Mouse (Mus musculus) limb, embryonic 10.5 days (tissue): Measurements from ENCODE around the gene Gm49336. TPM values are rescaled to one million over a fixed set of nuclear protein-coding genes. Genes with fewer than 3 reads are reported as not detected.

Source experiments
- DNase-seq: peaks from one replicate; pipeline ENCODE4 v3.0.0-alpha.2; 2017; ENCODE audit warnings: low spot score
- H3K27ac ChIP-seq: fragments of 300-500 bp; sonication (generic); 2 replicates; pipeline ENCODE4 v1.5.1; 2016; ENCODE audit warnings: mild to moderate bottlenecking
- H3K27me3 ChIP-seq: fragments of 300-500 bp; sonication (generic); 2 replicates; pipeline ENCODE4 v1.6.1; 2016; ENCODE audit warnings: low read depth, mild to moderate bottlenecking; ENCODE audit not compliant: poor library complexity, severe bottlenecking
- H3K36me3 ChIP-seq: fragments of 300-500 bp; sonication (generic); 2 replicates; pipeline ENCODE4 v1.6.1; 2016; ENCODE audit warnings: mild to moderate bottlenecking, moderate library complexity
- H3K4me1 ChIP-seq: fragments of 300-500 bp; sonication (generic); 2 replicates; pipeline ENCODE4 v1.6.1; 2016
- H3K4me3 ChIP-seq: fragments of 300-500 bp; sonication (generic); 2 replicates; pipeline ENCODE4 v1.5.1; 2016; ENCODE audit warnings: mild to moderate bottlenecking, moderate library complexity
- H3K9me3 ChIP-seq: fragments of 300-500 bp; sonication (generic); replicated peaks from 2 replicates; pipeline ENCODE4 v1.6.1; 2016; ENCODE audit warnings: mild to moderate bottlenecking
- WGBS: fragments of 180-500 bp; shearing (Covaris S2); methylation state at CpG from one replicate; pipeline ENCODE4 v1.1.7; 2016; 5-methylcytosine and 5-hydroxymethylcytosine counted together
- polyA plus RNA-seq: library from polyadenylated mRNA; unstranded; fragments of >200 nt; fragmentation: Nextera tagmentation; extraction: Ambion mirVana; gene quantifications from 2 replicates; pipeline ENCODE4 v1.2.1, GENCODE M21; 2016

The Gm49336 gene
- polyA plus RNA-seq = 53.6 and 60.0 TPM in 2 replicates

DNA sequence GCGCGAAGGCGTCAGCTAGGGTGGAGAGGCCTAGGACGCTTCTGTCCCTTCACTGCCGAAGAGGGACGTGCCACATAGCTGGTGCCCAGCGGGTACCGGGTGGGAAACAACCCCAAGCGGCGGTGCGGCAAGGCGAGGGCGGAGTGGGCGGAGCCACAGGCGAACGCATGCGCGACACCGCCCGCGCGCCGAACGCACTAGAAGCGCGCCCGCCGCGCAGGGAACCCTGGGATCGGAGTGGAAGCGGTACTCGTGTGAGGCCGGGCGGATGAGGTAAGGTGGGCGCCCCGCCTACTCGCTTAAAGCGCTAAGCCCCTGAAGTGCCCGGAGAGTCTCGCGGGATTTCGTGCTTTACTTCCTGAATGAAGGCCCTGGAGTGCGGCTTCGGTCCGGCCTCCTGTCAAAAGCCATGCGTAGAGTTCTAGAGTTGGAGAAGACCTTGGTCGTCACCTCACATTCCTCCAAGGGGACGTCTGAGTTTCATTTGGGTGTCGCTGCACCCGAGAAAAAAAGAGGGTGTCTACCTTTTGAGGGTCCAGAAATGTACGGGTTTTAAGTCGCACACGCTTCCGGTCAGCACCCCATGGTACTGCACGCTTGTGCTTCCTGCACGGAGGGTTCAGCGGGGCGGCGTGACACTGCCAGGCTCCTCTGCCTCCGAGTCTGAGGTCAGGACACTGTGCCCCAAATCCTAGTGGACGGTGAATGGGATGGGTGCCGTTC, at the start of gene Gm49336, which contains the start of gene Nupl1:
Gm49336 (minus strand) TSS at position 227 of the 723 bp plus-strand sequence.
Nupl1 (minus strand) TSS at position 151 of the 723 bp plus-strand sequence.
- Histone ChIP-seq H3K27ac (peak within 1 kb of the TSS; percentile 95), H3K4me1 (peaks cover 20% of the 10 kb centered on the region), H3K36me3 (peaks cover 6% of the 10 kb centered on the region), H3K9me3 (no peaks in the 10 kb centered on the region), H3K4me3 (peak within 1 kb of the TSS; percentile 96), H3K27me3 (no peaks in the 10 kb centered on the region)
- WGBS = under 1% methylated on average over 62 of the region's 62 CpGs
- DNase-seq = peak; percentile 96

DNA sequence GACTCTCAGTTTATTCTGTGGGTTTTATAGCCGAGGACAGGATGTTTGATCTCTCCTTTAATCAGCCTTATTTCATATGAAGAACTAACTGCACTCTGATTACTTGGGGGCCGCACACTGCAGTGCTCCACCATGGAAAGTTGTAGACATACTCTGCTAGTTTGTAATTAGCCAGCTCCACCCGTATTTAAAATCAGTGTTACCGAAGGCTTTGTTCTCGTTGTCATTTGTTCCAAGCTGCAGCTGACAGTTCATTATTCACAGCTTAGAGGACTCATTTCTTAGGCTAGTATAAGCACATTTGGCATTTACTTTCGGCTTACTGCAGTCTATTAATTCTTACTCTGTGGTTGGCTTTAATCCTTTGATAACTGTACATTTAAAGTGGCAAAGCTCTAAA, 49.7 kb upstream of the Gm49336 start:
- no peaks in the 10 kb centered on the region for H3K27me3 ChIP-seq
- H3K4me1 ChIP-seq = no peaks in the 10 kb centered on the region
- no peaks in the 10 kb centered on the region for H3K9me3 ChIP-seq
- no peak for DNase-seq
- peaks cover 17% of the 10 kb centered on the region for H3K36me3 ChIP-seq
- 86% methylated on average over 6 of the region's 6 CpGs for WGBS
- no peak overlapping the region for H3K27ac ChIP-seq
- no peak overlapping the region for H3K4me3 ChIP-seq

DNA sequence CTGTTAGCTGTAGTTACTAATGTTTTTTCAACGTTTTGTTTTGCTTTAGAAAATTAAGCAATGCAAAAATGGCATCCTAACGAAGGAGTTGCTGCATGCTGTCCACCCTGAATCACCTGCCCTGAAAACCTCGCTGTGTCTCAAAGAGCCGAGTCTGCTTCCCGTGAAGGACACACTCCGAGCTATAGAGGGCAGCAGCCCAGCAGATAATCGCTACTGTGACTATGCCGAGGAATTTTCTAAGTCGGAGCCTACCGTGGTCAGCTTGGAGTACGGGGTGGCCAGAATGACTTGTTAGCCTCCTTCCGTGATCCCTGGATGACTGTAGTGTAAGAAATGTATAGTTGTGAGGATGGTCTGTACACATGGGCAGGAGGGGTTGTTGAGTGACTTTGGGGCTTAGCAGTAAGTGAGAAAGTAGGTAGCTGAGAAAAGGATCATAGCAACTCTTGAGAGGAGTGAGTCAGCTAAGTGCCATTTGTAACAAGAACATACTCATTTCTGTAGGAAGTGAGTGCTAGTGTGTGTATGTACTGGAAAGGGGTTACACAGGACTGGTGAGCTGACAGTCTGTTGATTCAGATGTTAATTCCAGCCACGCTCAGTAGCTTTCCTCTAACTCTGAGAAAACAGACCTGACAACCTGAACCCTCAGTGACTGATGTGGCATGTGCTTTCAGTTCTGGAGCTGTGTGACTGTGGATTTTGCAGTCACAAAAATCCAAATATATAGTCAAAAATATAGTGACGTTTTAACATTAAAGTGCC, 49.1 kb upstream of the Gm49336 start:
- H3K27ac ChIP-seq = no peak overlapping the region
- 83% methylated on average over 14 of the region's 14 CpGs for WGBS
- H3K27me3 ChIP-seq = no peaks in the 10 kb centered on the region
- H3K9me3 ChIP-seq = no peaks in the 10 kb centered on the region
- H3K4me1 ChIP-seq = no peaks in the 10 kb centered on the region
- peaks cover 17% of the 10 kb centered on the region for H3K36me3 ChIP-seq
- DNase-seq = no peak
- no peak overlapping the region for H3K4me3 ChIP-seq

GRCm38 (mm10) chr14:60295531-60295930, 44.2 kb upstream of the Gm49336 start:
- H3K36me3 ChIP-seq = peaks cover 15% of the 10 kb centered on the region; the same call in 1 of the 2 replicates
- WGBS = 89% methylated on average over 1 of the region's 1 CpGs

DNA sequence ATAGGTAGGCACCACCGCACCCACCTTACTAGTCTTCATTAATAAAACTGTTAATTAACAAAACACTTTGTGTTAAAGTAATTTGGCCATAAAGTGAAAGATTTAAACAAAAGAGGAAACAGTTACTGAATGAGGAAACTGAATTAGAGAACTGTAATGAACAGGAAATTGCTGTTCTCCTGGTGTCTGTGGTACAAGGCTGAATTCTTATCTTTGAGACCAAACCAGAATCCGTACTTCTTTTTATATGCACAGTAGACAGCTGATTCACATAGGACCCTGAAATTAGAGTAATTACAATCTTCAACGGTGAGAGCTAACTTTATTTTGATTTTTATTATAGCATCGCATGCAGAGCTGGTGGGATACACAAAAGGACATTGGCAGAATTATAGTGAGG, 39.1 kb upstream of the Gm49336 start:
- no peak for DNase-seq
- WGBS = 94% methylated on average over 4 of the region's 4 CpGs

More at GRCm38 (mm10) chr14:60295531-60295930, 44.2 kb upstream of the Gm49336 start:
- H3K27me3 ChIP-seq = no peaks in the 10 kb centered on the region
- H3K9me3 ChIP-seq = no peaks in the 10 kb centered on the region
- no peak for DNase-seq
- H3K4me1 ChIP-seq = no peaks in the 10 kb centered on the region
- no peak overlapping the region for H3K4me3 ChIP-seq
- no peak overlapping the region for H3K27ac ChIP-seq

DNA sequence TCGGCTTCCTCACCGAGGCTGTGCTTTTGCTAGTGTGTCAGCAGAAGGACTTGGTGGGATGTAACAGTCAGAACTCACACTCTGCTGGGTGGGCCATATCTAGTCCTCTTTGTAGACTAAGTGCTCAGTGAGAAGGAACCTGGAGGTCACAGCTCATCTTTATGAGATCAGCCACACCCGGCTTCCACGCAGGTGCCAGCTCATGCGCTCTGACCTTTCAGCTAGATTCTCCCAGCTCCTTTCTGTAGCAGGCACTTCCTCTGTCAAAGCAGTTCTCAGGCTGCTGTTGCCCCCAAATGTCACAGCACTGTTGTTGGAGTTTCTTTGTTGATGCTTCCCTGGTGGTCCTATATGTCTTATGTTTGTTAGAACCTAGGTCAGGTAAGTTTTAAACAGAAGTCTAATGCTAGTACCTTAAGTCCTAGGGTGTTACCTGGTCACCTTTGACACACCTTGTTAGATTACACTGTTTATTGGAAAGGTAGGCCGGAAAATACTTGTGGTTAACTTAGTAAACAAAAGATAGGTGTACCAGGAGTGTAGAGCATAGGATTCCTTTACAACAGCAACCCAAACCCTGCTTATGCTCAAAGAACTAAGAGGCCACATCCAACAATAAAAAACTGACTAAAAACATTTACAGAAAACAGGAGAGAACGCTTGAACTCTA, 35.0 kb upstream of the Gm49336 start:
- no peak for DNase-seq
- Histone ChIP-seq H3K9me3 (no peaks in the 10 kb centered on the region), H3K36me3 (peaks cover 15% of the 10 kb centered on the region; the same call in 1 of the 2 replicates), H3K4me1 (no peaks in the 10 kb centered on the region), H3K4me3 (no peak overlapping the region), H3K27ac (no peak overlapping the region), H3K27me3 (no peaks in the 10 kb centered on the region)
- 90% methylated on average over 7 of the region's 7 CpGs for WGBS

More for the DNA sequence above, 39.1 kb upstream of the Gm49336 start:
- no peak overlapping the region for H3K4me3 ChIP-seq
- no peaks in the 10 kb centered on the region for H3K9me3 ChIP-seq
- H3K27me3 ChIP-seq = no peaks in the 10 kb centered on the region
- H3K36me3 ChIP-seq = peaks cover 14% of the 10 kb centered on the region; the same call in 1 of the 2 replicates
- no peak overlapping the region for H3K27ac ChIP-seq
- H3K4me1 ChIP-seq = no peaks in the 10 kb centered on the region

DNA sequence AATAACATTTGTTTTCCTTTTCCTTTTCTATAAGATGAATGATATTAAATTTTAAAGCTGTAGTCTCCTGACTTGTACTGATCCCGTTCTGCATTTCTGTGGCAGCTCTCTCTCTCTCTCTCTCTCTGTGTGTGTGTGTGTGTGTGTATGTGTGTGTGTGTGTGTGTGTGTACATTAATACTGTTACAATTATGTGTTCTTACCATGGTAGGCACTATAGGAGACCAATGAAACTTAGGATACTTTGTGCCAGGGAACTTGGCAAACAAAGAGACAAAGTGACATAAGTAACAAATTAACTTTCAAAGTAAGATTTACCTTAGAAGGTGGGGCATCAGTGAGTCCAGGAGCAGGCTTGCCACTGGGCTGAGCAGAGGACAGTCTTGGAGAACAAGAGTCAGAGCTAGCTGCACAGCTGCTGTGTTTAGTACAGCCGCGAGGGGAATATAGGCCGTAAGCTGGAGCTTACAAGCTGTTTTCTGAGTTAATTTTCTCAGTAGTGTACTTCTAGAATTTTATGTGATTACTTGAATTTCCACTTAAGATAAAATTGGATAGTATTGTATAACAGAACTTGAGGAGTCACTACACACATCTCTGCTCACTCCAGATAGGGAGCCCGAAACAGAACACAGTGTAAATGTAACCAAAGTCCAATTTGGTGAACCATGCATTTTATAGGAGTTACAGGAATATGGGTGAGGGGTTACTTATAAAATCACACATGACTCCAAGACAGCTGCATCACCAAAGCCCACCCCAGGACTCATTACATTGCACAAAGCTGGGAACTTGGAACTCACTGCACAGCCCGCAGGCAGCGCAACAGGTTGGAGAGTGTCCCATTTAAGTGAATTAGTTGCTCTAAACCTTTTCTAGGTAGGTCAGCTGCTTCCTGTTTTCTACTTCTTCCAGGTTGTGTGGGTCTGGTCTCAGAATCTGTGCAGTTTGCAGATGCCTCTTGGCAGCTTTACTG, 24.3 kb upstream of the Gm49336 start:
- Histone ChIP-seq H3K36me3 (no peaks in the 10 kb centered on the region), H3K27ac (no peak overlapping the region), H3K4me3 (no peak overlapping the region), H3K9me3 (no peaks in the 10 kb centered on the region), H3K27me3 (no peaks in the 10 kb centered on the region), H3K4me1 (peaks cover 4% of the 10 kb centered on the region; the same call in 1 of the 2 replicates)
- no peak for DNase-seq
- WGBS = 94% methylated on average over 7 of the region's 7 CpGs

DNA sequence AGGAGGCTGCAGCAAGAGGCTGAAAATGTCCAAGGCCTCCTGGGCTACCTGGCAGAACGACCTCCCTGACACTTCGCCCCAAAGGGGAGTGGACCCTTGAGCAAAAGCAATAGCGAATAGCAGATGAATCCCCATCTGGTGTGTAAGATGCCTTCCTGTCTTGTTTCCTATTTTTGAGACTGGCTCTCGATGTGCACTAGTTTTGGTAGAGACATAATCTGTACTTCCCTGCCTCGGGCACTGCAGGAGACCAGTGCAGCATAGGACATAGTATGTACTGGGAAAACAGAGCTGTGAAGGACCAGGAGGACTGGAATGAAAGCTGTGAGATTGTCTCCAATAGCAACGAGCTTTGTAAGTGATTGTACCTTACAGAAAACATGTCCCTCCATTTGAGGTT, 22.0 kb upstream of the Gm49336 start:
- H3K36me3 ChIP-seq = no peaks in the 10 kb centered on the region
- H3K27ac ChIP-seq = no peak overlapping the region
- H3K4me3 ChIP-seq = no peak overlapping the region
- peaks cover 4% of the 10 kb centered on the region; the same call in 1 of the 2 replicates for H3K4me1 ChIP-seq
- DNase-seq = no peak
- H3K27me3 ChIP-seq = no peaks in the 10 kb centered on the region
- WGBS = 89% methylated on average over 6 of the region's 6 CpGs
- H3K9me3 ChIP-seq = no peaks in the 10 kb centered on the region

DNA sequence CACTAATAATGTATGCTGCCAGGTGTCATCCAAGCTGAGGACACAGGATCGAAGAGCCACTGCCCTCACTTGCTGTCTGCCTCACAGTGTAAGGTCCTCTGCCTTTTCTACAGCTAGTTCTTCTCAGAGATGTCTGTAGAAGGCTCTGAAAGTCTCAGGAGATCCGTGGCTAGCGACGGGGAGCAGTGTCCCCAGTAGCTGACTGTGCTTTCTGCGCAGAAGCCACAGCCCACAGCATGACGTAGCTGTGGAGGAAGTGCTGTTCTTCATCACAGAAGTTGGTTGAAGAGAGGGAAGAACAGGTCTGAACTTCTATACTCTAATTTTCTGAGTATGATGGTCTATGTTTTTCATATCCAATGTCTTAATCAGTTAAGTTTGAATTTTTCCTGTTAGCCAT, 18.0 kb upstream of the Gm49336 start:
- Histone ChIP-seq H3K36me3 (no peaks in the 10 kb centered on the region), H3K4me3 (no peak overlapping the region), H3K27ac (no peak overlapping the region), H3K4me1 (peaks cover 9% of the 10 kb centered on the region), H3K9me3 (no peaks in the 10 kb centered on the region), H3K27me3 (no peaks in the 10 kb centered on the region)
- 88% methylated on average over 6 of the region's 6 CpGs for WGBS
- DNase-seq = no peak

DNA sequence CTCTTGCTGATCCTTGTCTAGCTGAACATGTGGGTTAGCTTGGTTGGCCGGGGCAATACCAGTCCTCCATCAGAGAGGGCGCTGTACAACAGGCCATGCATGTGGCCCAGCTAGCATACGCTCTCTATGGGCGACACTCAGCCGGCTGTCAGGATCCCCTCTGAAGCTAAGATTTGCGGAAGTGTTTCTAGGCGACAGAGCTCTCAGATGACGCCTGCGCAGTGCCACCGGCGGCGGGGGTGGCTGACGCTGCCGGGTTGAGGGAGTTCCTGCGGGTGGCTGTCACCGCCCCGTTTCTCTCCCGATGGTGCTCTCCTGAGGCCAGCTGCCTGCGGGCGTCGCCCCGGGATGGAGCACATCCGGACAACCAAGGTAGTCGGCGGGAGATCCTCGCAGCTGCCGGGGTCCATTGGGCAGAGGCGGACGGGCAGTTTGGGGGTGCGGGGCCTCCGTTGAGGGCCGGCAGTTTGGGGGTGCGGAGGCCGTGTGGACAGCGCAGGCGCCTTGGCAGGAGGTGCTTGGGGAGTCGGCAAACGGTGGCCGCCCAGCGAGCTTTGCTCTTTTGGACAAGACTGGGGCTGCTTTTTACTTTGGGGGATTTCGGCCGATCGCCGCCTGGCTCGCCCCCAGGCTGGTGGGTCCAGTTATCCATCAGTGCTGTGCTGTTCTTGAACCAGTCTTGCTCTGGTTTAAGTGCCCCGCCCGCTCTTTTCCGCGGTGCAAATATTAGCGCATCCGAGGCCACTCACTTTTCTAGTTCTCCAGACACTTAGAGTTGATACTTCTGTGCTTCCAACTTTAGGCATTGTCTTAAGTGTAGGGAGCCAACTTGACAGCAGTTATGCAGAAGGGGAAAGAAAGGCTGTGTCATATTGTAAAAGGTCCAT, 13.9 kb upstream of the Gm49336 start, which contains the start of gene Mtmr6:
Mtmr6 (plus strand) TSS at position 239 of the 887 bp plus-strand sequence.
- H3K27ac ChIP-seq = peak within 1 kb of the TSS; percentile 86

DNA sequence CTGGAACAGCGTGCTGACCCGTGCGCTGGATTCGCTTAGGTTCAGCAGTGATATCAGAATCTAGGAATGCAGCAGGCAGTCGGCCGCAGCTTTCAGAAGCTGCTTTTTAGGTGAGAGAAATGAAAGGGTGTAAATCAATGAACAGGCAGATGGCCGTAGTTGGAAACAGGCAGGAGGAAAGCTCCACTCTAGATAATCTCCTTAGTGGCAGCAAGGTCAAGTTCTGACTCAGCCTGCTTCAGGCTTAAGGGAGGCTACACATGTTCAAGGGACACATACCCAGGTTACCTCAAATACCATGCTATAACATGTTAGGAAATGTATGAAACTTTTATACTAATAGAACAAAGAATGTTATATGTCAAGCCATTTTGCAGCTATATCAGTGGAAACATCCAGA, 11.0 kb upstream of the Gm49336 start:
- DNase-seq = no peak
- H3K36me3 ChIP-seq = no peaks in the 10 kb centered on the region
- no peak overlapping the region for H3K27ac ChIP-seq
- WGBS = 72% methylated on average over 7 of the region's 7 CpGs
- H3K4me1 ChIP-seq = peaks cover 5% of the 10 kb centered on the region; the same call in 1 of the 2 replicates
- no peaks in the 10 kb centered on the region for H3K27me3 ChIP-seq
- no peak overlapping the region for H3K4me3 ChIP-seq
- no peaks in the 10 kb centered on the region for H3K9me3 ChIP-seq

More for the DNA sequence above, 13.9 kb upstream of the Gm49336 start, which contains the start of gene Mtmr6:
- H3K4me1 ChIP-seq = peaks cover 5% of the 10 kb centered on the region; the same call in 1 of the 2 replicates
- WGBS = under 1% methylated on average over 51 of the region's 51 CpGs
- H3K36me3 ChIP-seq = no peaks in the 10 kb centered on the region
- peak within 1 kb of the TSS; percentile 91 for H3K4me3 ChIP-seq
- no peaks in the 10 kb centered on the region for H3K27me3 ChIP-seq
- H3K9me3 ChIP-seq = no peaks in the 10 kb centered on the region
- peak; percentile 94 for DNase-seq
